Mouse (Mus musculus) CD4-positive, CD25-positive, alpha-beta regulatory T cell (primary cell): ENCODE measurements around the gene Slc37a4. TPM values are rescaled to one million over a fixed set of nuclear protein-coding genes. Genes with fewer than 3 reads are reported as not detected.

ENCODE experiments used
- polyA plus RNA-seq: library from polyadenylated mRNA; unstranded; fragments of 100-300 nt; shearing (Covaris generic); gene quantifications from one replicate; pipeline ENCODE4 v1.2.1, GENCODE M21; 2017

Slc37a4 gene
- polyA plus RNA-seq: 31.0 TPM

DNA sequence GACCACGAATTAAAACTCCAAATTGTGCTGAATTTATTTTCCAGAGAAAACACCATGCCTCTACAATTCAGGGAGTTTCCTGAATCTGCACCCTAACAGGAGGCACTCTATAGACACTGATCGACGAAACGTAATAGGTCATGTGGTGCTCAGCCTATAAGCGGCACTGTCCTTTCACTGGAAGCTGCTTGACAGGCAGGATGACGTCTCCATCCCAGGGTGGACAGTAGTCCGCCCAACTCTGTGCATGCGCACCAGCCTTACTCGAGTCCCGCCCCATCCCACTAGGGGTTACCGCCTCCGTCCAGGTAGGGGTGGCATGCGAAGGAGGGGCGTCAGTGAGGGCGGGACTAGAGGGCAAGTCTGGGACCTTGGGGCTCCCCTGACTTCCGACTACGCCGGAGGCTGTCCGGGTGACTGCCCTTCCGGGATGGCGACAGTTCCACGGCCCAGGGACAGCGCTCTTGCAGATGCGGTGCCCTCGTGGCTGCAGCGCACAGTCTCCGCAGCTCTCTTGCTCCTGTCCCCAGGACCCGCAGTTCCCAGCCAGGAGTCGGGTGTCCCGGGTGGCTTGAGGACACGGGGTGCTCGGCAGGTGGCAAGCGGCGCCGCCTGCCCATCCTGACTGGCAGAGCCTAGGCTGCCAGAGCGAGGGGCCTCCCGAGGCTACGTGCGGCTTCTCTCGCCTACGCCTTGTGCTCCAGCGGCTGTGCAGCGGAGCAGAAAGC lies at the start of gene Slc37a4:
TSS of gene Slc37a4 (plus strand) at position 169 of the 728 bp plus-strand sequence.

DNA sequence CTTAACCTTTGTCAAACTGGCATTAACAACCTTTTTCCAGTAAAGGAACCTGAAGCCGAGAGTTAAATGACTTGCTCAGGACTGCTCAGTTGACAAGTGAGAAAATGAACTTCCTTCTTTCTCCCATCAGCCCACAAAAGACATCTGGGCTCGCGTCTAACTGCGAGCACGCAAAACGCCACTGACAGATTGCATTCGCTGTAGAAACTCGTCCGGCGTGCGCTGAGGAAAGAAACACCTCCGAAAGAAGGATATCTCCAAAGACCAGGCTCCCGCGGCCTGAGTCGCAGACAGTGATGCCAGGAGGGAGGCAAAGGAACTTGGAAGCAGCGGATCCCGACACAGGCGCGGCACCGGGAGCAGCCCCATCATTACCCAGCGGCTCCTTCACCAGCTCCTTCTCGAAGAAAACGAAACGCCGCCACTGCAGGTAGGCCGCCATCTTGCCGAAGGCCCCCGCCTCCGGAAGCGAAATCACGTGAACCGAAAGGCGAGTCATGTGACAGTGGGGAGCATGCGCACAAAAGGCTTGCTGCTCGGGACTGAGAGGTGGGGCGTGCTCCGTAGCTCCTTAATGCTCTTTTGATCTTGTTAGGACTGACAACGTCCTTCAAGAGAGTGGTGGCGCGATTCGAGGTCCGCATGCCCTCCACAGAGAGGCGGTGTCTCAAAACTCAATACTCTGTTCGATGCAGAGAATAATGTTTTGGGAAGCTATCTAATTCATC lies 35.3 kb upstream of the Slc37a4 start, which contains the start of gene Vps11:
TSS of gene Vps11 (minus strand) at position 481 of the 728 bp plus-strand sequence.

DNA sequence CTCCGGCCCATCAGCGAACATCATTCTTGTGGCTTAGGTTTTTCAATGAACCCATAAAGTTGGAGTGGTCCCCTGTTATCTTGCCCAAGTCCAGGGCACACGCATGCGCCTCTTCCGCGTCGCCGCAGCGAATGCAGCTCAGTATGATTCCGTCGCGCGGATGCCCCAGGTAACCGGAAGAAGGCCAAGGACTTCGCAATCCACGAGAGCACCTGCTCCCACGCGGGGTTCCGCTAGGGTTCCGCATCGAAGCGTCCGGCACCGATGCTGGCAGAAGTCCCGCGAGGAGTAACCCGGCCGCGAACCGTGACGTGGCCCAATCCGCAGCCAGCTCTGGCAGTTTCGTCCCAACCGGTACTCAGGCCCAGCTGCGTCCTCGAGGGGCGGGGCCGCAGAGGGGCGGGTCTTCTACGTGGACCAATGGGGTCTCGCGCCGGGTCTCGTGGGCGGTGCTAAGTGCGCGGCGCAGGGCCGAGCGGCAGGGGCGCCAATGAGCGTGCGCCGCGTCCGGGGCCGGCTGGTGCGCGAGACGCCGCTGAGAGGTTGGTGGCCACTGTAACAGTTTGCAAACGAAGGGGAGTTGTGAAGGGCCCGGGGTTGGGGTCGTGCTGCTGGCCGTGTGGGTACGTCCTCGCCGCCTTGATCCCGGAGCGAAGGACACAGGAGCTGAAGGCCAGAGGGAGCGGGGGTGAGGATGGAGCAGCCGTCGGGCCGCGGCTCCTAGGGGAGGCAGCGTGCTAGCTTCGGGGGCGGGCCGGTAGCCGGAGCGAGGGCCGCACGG lies 17.4 kb upstream of the Slc37a4 start, which contains the start of gene Hyou1:
TSS of gene Hyou1 (plus strand) at position 437 of the 781 bp plus-strand sequence.

DNA sequence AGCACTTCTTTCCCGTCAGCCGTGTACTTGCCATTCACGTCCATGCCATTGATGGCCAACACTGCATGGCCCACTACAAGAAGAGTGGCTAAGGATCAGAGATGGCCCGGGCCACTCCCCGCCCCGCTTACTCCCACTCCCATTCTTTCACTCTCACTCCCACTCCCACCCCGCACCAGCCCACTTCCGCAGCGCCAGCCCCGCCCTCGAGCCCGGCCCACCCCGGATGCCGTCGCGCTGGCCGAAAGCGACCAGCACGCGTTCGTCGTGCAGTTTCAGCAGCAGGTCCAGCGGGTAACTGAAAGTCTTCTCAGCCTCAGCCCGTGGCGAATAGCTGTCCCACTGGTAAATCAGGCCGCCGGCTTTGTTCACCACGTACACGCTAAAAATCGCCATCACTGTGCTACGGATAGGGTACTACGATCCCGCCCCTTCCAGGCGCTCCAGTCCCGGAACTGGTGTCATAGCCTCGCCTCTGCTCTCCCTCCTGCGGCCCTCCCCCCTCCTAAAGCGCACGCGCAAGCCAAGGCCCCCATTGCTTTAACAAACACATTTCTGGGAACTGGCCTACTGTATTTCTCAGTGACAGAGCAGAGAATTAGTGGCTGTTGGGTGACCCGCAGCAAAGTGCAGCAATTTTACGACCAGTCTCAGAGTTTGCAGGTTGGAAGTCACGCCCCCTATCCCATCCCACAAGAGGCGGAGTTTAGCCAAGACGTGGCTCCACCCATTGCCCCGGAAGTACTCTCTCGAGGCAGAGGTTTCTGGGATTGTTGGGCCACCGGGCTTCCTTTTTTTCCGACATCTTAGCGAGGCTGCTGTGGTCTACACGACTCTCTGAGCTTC lies 10.5 kb downstream of the Slc37a4 start, which contains the start of the genes Rps25 and Trappc4:
TSS of gene Rps25 (plus strand) at position 234 of the 846 bp plus-strand sequence.
TSS of gene Trappc4 (minus strand) at position 695 of the 846 bp plus-strand sequence.

DNA sequence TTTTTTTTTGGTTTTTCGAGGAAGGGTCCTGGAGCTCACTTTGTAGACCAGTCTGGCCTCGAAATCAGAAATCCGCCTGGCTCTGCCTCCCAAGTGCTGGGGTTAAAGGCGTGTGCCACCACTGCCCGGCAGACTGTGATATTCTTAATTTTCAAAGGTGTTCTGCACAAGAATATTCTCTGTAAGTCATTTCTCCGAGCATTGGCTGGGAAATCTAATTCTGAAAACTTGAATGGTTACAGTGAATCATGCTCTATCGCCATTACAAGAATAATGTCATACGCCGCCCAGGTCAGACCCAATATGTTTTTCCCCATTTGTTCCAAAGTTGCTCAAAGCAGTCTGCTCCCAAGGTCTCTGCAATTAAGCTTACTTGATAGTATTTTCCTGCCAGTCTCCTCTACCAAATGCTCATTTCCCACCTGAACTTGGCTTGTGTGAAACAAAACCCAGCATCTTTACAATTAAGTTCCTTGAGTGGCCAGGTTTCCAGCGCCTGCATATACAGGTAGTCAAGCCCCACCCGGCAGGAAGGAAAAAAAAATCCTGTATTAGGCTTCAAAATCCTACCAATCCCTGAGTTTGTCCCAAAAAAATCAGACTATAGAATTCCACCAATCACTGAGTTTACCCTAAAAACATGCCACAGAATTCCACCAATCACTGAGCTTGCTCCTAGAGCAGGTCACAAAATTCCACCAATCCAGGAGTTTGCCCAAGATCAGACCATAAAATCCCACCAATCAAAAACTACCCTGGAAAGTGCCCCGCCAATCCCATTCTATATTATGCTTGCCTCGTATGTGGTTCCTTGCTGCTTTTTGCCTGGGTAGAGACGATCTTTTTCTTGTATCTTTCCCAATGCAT lies 22.1 kb downstream of the Slc37a4 start, which contains the start of gene Ccdc84:
TSS of gene Ccdc84 (minus strand) at position 51 of the 867 bp plus-strand sequence.

DNA sequence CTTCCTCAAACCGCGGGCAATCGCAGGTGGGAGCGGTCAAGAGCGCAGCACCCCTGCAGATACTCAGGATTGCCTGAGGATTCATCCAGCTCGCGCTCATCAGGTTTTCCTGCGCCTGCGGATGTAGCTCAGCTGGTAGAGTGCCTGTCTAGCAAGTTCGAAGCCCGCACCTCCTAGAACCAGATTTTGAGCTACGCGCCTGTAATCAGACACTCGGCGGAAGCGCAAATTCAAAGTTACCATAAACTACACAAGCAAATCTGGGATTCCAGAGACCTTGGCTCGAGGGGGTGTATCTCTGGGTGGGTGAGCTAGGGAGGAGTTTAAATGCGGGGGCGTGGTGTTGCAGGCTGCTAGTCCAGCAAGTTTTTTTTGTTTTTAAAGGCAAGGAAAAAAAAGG lies 44.3 kb downstream of the Slc37a4 start, which contains the start of gene Foxr1:
TSS of gene Foxr1 (minus strand) at position 176 of the 400 bp plus-strand sequence.

Other genes with a start within 250 kb of the Slc37a4 start
- 47.6 TPM for gene Cbl, start 162.8 kb upstream of the Slc37a4 start, polyA plus RNA-seq
- gene Ccdc153, start 156.2 kb upstream of the Slc37a4 start, polyA plus RNA-seq: not detected
- gene Pdzd3, start 145.4 kb upstream of the Slc37a4 start, polyA plus RNA-seq: not detected
- 11.3 TPM for gene Nlrx1, start 128.3 kb upstream of the Slc37a4 start, polyA plus RNA-seq
- not detected for gene Abcg4, start 108.2 kb upstream of the Slc37a4 start, polyA plus RNA-seq
- gene Hinfp, start 91.2 kb upstream of the Slc37a4 start, polyA plus RNA-seq: 27.3 TPM
- gene C2cd2l, start 76.6 kb upstream of the Slc37a4 start, polyA plus RNA-seq: 17.6 TPM
- gene Dpagt1, start 70.8 kb upstream of the Slc37a4 start, polyA plus RNA-seq: 18.8 TPM
- gene H2afx, start 62.2 kb upstream of the Slc37a4 start, polyA plus RNA-seq: 66.8 TPM
- gene Hmbs, start 52.6 kb upstream of the Slc37a4 start, polyA plus RNA-seq: 37.2 TPM
- gene Vps11, start 35.2 kb upstream of the Slc37a4 start, polyA plus RNA-seq: 67.2 TPM
- 15.6 TPM for gene Hyou1, start 17.4 kb upstream of the Slc37a4 start, polyA plus RNA-seq
- 1,839 TPM for gene Rps25, start 10.3 kb downstream of the Slc37a4 start, polyA plus RNA-seq
- gene Trappc4, start 10.7 kb downstream of the Slc37a4 start, polyA plus RNA-seq: 135 TPM
- 63.3 TPM for gene Ccdc84, start 21.7 kb downstream of the Slc37a4 start, polyA plus RNA-seq
- gene Foxr1, start 44.3 kb downstream of the Slc37a4 start, polyA plus RNA-seq: not detected
- not detected for gene Upk2, start 58.1 kb downstream of the Slc37a4 start, polyA plus RNA-seq
- 28.8 TPM for gene Bcl9l, start 86.0 kb downstream of the Slc37a4 start, polyA plus RNA-seq
- gene Cxcr5, start 165.0 kb downstream of the Slc37a4 start, polyA plus RNA-seq: 41.1 TPM
- 35.7 TPM for gene Ddx6, start 208.0 kb downstream of the Slc37a4 start, polyA plus RNA-seq